Mouse (Mus musculus) lung, postnatal 4 days (tissue): Measurements from ENCODE around the gene Hrh3.
A peak's percentile ranks its signal among the peaks of the same experiment; 100 is the strongest.

ENCODE experiments used
- DNase-seq, 2 experiments: peaks; one replicate each; pipeline ENCODE4 v3.0.0; 2021

Hrh3 gene

DNA sequence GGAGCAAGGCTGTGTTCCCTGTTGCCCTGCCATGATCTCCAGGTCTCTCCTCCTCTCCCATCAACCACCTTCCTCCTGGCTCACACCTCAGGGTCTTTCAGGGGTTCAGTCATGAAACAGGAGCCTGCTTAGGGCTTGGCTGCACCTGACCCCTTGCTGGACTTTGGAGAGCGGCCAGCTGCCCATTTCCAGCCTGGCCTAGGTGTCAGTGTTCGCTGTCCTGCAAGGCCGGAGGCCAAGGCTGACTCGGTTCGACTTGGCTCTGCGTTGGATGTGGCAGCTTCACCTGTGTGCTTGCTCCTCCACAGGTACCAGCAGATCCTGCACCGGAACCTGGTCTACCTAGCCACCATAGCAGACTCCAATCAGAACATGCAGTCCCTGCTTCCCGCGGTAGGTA, 51.3 kb downstream of the Hrh3 start:
- no peak for DNase-seq

DNA sequence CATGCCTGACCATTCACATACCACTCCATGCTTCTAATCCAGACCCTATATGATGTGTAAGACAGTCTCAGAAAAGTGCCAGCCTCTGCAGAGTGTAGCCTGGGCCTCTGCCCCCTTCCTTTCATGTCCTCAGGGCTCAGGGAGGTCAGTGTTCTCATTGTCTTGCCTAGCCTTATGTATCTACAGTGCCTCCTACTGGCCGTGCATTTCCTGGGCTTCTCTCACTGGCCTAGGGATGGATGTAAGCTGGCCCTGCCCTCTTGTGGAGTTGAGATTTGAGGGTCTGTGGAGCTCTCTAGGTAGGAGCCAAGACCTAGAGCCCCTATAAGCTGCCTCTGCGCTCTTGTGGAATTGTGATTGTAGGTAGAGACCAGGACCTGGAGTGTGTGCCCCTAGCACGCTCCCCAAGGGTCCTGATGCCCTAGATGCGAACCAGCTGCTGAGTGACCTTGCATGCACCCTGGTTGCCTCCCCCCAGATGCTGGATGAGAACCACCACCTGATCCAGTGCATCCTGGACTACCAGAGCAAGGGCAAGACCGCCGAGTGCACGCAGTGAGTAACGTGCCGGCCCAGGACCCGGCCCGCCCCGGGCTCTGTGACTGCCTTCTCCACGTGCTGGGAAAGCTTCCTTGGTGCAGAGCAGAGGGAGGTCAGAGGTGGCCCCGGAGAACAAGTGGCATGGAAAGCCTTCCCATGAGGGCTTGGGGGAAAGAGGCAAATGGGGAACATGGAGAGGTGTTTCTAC, 52.1 kb downstream of the Hrh3 start:
- peak in 1 of 2 experiments; percentile 44 for DNase-seq

DNA sequence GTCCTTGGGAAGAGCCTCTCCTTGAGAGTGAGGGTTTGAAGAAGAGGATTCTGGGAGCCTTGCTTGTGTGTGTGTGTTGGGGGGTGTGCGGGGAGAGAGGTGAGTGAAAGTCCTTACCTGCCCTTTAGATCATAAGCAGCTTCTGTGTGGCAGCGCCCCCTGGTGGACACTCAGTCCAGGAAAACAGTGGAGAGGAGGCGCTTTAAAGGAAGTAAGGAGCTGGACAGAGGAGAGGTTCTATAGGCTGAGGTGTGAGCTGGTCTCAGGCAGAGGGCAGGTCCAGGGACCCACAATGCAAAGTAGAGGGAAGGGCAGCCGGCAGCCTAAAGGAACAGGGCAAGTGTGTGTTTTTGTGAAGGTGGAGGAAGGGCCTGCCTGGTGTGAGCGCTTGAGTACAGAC, 53.3 kb downstream of the Hrh3 start:
- DNase-seq = peak; percentile 80 to 85
